Mouse (Mus musculus) cerebellum, adult 9-11 months (tissue): ENCODE data around the gene Gzmm.

ENCODE experiments used
- DNase-seq: peaks from one replicate; pipeline ENCODE4 v3.0.0; 2022

Gene Gzmm

GRCm38 (mm10) chr10:79688720-79689119, at the start of gene Gzmm:
Gzmm (plus strand) TSS chr10:79689020.
- DNase-seq, result no peak

- no peak for DNase-seq
Observed at GRCm38 (mm10) chr10:79645711-79646110, 43.1 kb upstream of the Gzmm start, which contains the start of gene Odf3l2. Odf3l2 (minus strand) TSS chr10:79645738.

DNA sequence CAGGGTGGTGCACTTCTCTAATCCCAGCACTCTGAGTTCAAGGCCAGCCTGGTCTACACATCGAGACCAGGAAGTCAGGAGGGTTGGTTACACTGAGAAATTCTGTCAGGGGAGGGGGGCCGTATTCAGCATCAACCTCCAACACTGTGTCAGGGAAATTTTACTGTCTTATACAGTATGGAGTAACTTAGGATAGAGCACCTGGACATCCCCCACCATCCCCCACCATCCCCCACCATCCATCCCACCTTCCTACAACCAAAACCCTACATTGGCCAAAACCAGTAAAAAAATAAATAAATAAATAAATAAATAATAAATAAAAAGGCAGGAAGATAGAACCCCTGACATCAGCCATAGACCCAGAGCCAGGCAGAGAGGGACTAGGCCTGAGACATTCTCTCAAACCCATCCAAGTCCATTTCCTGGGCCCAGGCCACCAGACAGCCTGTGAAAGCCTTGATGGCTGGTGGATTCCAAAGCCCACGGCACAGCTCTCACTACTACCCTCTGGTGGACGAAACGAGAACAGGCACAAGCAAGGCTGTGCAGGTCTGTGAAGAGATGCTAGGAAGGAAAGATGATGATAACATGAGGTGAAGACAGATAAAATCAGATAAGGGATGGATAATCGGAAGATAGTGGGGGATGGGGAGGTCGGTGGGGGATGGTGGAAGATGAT, 39.6 kb upstream of the Gzmm start:
- DNase-seq, result peak; percentile 75

GRCm38 (mm10) chr10:79652789-79653188, 36.0 kb upstream of the Gzmm start:
- DNase-seq, result no peak

DNA sequence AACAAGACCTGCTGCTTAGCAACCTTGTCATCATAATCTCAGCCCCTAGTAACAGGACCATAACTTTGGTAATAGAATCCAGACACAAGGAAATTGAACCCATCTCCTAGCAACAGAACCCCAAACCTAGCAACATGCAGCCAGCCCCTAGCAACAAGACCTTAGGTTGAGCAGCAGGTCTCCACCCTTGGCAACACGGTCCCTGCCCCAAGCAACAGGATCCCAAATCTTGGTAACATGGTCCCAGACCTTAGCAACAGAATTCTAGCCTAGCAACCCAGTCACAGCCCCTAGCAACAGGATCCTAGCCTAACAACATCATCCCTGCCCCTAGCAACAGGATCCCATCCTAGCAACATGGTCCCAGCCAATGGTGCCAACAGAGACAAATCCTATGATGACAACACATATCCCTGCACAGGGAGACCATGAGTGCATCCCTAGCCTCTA, 33.8 kb upstream of the Gzmm start:
- no peak for DNase-seq

GRCm38 (mm10) chr10:79658829-79659228, 30.0 kb upstream of the Gzmm start:
- DNase-seq, result no peak

GRCm38 (mm10) chr10:79660298-79660697, 28.5 kb upstream of the Gzmm start:
- no peak for DNase-seq

DNA sequence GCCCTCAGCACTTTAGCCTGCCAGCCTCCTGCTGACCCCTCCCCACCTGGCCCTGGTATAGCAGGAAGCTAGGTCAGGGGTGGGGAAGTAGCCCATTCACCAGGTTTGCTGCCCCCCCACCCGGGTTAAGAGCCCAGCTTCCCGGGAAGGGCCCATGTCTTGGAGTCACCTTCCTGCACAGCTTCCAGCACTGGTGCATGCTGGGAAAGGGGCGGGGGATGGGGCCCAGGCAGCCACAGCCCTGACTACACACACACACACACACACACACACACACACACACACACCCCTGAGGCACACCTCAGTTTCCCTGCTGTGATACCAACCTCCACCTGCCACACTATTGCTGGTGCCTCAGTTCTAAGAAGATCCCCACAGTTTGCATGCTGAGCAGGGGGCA, 27.0 kb upstream of the Gzmm start:
- no peak for DNase-seq

DNA sequence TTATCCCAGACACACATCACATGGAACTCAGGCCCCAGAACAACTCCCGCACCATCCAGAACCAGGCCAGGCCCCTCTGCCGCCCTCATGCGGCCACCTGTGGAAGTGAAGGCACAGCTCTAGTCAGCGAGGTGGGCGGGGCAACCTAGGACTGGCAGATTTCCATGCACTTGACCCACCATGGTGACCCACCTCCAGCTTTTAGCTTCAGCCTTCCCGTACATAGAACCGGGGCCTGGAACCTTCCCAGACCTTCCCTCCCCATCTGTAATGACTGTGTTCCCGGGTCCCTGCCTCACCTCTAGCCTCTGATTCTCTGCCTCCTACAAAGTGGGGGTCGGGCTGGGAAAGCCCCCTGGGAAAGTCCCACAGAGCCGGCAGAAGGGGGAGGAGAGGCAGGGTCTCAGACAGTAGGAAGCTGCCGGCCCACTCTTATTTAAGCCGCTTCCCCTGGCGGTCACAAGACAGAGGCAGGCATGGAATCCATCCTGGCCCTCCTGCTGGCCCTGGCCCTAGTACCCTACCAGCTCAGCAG, 24.6 kb upstream of the Gzmm start, which contains the start of gene Madcam1:
Gene Madcam1 (plus strand): TSS at position 429 of the 535 bp plus-strand sequence.
- DNase-seq, result peak; percentile 67

DNA sequence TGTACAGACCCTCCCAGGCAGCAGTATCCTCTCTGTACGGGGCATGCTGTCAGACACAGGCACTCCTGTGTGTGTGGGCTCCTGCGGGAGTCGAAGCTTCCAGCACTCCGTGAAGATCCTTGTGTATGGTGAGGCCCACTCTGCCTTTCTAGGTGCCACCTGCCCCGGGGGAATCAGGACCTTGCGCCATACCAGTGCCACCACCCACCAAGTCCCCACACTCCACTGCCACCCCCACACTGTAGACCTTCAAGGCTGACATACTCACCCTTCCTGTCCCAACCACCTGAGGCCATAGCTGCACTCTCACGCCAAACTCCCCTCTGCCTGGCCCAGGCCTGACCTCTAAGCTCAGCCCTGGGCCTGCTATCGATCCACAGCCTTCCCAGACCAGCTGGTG, 23.8 kb upstream of the Gzmm start:
- peak; percentile 52 for DNase-seq

GRCm38 (mm10) chr10:79666493-79666892, 22.3 kb upstream of the Gzmm start:
- peak; percentile 59 for DNase-seq

- DNase-seq, result peak; percentile 61
Observed at GRCm38 (mm10) chr10:79668076-79668475, 20.7 kb upstream of the Gzmm start.

- peak; percentile 93 for DNase-seq
Observed at GRCm38 (mm10) chr10:79668771-79669575, 19.8 kb upstream of the Gzmm start, which contains the start of gene Tpgs1. Tpgs1 (plus strand) TSS chr10:79669369.

DNA sequence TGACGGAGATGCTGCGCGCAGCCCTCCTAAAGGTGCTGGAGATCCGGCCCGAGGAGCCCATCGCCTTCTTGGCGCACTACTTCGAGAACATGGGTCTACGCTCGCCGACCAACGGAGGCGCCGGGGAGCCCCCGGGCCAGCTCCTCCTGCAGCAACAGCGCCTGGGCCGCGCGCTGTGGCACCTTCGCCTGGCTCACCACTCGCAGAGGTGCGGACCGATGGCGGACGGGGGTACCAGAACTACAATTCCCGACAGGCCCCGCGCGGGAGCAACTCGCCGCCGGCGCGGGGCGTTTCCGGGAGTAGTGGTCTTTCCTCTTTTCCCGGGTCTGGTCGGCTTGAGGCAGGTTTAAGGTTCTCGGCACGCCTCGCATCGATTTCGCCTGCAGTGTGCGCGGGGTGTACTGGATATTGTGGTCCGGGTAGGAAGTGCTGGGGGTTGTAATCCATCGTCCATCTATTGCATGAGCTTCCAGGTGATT, 19.2 kb upstream of the Gzmm start:
- peak; percentile 82 for DNase-seq

GRCm38 (mm10) chr10:79670071-79670888, 18.5 kb upstream of the Gzmm start:
- DNase-seq, result peak; percentile 78

- DNase-seq, result peak; percentile 45
Observed at GRCm38 (mm10) chr10:79671396-79672087, 17.3 kb upstream of the Gzmm start.

DNA sequence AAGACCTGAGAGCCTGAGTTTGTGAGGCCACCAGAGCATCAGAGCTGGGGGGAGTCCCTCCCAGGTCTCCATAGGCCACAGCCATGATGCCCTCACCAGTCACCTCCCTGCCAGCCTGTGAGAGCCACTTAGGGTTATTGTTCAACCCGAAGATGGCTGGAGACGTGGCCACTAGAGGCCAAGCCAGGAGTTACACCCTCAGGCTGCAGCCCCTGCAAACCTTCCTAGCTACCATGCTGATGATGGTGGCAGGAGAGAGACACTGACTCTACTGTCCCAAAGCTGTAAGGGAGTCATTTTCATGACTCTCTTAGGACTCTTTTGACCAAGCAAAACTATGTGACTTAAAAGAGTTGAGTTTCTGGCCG, 16.7 kb upstream of the Gzmm start:
- DNase-seq, result peak; percentile 44

GRCm38 (mm10) chr10:79673054-79673453, 15.8 kb upstream of the Gzmm start:
- peak; percentile 44 for DNase-seq

DNA sequence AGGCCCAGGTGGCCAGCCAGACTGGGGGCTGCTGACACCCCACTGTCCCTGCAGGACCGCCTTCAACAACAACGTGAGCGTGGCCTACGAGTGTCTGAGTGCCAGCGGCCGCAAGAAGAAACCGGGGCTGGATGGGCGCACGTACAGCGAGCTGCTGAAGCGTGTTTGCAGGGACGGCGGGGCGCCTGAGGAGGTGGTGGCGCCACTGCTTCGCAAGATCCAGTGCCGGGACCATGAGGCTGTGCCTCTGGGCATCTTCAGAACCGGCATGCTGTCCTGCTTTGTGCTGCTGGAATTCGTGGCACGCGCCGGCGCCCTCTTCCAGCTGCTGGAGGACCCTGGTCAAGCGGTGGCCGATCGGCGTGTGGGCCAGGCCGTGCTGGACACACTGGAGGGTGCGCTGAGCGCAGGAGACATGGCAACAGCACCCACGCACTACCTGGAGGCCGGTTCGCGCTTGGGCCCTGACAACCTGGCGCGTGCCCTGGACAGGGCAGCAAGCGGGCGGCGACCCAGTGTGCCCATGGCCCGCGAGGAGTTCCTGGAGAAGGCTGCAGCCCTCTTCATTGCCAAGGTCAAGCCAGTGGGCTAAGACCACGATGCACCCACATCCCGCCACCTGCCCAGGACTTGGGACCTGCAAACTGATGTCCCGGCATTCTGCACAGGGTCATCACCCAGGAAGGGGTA, 13.3 kb upstream of the Gzmm start:
- peak; percentile 49 for DNase-seq

DNA sequence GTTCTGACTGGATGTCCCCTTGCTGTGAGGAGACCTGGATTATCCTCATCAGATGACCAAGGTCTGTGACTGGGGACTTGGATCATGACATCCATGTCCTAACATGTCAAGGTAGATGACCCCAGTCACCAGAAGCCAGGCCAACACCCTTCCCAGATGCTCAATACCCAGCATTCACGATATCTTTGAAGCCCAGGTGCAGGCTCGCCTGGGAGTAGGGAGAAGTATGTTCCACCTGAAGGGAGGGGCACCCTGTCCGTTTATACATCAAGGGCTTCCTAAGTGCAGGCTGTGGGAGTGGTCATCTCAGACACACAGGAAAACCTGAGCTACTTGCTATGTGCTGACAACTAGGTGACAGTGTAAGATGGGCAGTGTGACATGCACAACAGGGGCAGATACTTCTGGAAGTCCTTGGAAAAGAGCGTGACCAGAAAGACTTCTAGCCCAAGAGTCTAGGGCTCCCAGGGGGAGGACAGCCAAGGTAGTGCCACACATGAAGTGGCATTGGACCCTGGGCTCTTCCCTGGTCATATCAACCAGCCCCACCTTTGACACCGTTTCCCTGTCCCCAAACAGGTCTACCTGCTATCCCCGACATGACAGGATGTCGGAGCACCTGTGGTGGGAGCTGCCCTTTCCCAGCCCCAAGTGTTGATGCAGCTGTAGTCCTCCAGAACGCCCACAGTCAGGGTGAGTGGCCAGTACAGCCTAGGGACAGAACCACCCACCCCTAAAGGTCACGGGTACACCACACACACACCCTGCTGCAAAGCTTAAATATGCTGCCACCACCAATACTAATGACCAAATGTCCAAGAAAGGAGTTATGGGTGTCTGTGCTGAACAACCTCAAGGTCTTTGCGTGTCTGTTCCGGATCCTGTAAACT, 8.0 kb upstream of the Gzmm start:
- peak; percentile 79 for DNase-seq
